Mouse (Mus musculus): ENCODE measurements around the gene Cntnap5b.

DNA sequence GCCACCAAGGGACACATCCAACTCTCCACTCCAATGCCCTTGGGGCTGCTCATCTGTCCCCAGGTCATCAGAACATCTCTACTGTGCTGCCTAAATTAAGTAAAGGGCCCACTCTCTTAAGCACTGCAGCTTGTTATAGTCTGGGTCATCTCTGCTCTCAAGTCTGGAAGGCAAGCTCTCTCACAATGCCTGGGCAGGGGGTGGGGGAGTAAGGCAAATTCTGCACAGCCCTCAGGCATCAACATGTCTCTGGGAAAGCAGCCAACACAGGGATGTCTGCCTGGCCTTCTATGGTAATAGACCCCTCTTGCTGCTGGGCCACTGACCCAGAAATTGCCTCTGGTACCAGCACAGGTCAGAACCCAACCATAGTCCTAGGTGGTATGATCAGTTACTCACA lies 479.4 kb downstream of the Cntnap5b start:
- TF ChIP-seq CTCF (IDR thresholded peaks at IDR 0.05; ENCODE audit: low read depth, low read length), result no peak
- no peak for TF ChIP-seq GATA2 (IDR thresholded peaks at IDR 0.05; ENCODE audit: borderline replicate concordance, low read depth, low read length)
- TF ChIP-seq GATA1 (IDR thresholded peaks at IDR 0.05; ENCODE audit: borderline replicate concordance, low read length), result no peak

Measured in G1E (cell line).